Mouse (Mus musculus): ENCODE results near the gene Ankrd61. TPM values are rescaled to one million over a fixed set of nuclear protein-coding genes. Genes with fewer than 3 reads are reported as not detected.
A peak's percentile ranks its signal among the peaks of the same experiment; 100 is the strongest.

Gene Ankrd61
- polyA plus RNA-seq, 2 experiments, result 0.21 to 0.36 TPM

DNA sequence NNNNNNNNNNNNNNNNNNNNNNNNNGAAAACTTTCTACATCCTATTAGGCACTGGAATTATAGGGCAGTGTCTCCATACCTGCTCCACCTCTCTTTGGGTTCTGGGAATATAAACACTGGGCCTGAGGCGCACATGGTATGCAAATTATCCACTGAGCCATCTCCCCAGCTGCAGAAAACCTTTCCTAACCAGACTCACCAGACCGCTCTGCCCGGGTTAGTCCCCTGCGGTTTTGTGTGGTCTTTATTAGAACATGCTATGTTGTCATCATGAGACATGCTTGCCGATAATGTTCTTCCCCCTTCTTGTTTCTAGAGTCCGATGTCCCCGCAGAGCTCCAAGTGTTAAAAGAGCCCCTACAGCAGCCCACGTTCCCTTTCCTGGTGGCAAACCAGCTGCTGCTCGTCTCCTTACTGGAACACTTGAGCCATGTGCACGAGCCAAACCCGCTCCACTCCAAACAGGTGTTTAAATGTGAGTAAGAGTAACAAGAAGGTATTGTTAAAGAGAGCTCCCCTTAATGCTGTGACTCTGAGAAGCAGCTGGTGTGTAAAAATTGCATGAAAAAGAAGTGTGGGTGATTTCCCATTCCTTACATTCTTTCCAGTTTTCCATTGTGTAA, 25.8 kb downstream of the Ankrd61 start:
- 68% methylated on average over 11 of the region's 11 CpGs for WGBS
- no peak for TF ChIP-seq POLR2A (IDR thresholded peaks at IDR 0.05; ENCODE audit: borderline replicate concordance, extremely low read depth, insufficient read depth, insufficient read length)
- Histone ChIP-seq H3K9ac (ENCODE audit: low read depth, low read length, severe bottlenecking) (no peak overlapping the region), H3K4me1 (ENCODE audit: control insufficient read depth, insufficient read depth, low read length) (no peaks in the 10 kb centered on the region), H3K27ac (replicated peaks; ENCODE audit: low read depth, low read length) (no peak overlapping the region), H3K4me3 (replicated peaks; ENCODE audit: low read length) (no peak overlapping the region), H3K9me3 (ENCODE audit: control insufficient read depth, low read length) (no peaks in the 10 kb centered on the region), H3K4me2 (replicated peaks; ENCODE audit: low read depth, low read length, severe bottlenecking) (no peak overlapping the region), H3K27me3 (ENCODE audit: control insufficient read depth, insufficient read depth, low read length) (no peaks in the 10 kb centered on the region), H3K36me3 (ENCODE audit: control insufficient read depth, insufficient read depth, low read length) (peaks cover 35% of the 10 kb centered on the region)
- ATAC-seq (ENCODE audit: low FRiP score, low read depth) (peak; percentile 55), DNase-seq (ENCODE audit: low spot score) (no peak)

Other genes with a start within 250 kb of the Ankrd61 start
- gene Usp42, start 165.4 kb downstream of the Ankrd61 start, polyA plus RNA-seq (2012; rRNA removed), result 16.3 and 18.4 TPM in 2 replicates
- 21.9 and 24.6 TPM in 2 replicates for gene Usp42, start 165.4 kb downstream of the Ankrd61 start, polyA plus RNA-seq (2014; fragmentation: Nextera tagmentation; extraction: Ambion mirVana)
- 24.7 and 25.8 TPM in 2 replicates for gene Eif2ak1, start 79.9 kb downstream of the Ankrd61 start, polyA plus RNA-seq (2012; rRNA removed)
- gene Eif2ak1, start 79.9 kb downstream of the Ankrd61 start, polyA plus RNA-seq (2014; fragmentation: Nextera tagmentation; extraction: Ambion mirVana), result 40.6 and 44.8 TPM in 2 replicates
- 93.0 and 94.1 TPM in 2 replicates for gene Aimp2, start 12.2 kb upstream of the Ankrd61 start, polyA plus RNA-seq (2012; rRNA removed)
- 108 and 109 TPM in 2 replicates for gene Aimp2, start 12.2 kb upstream of the Ankrd61 start, polyA plus RNA-seq (2014; fragmentation: Nextera tagmentation; extraction: Ambion mirVana)
- gene Pms2, start 12.3 kb upstream of the Ankrd61 start, polyA plus RNA-seq (2012; rRNA removed), result 15.3 and 17.5 TPM in 2 replicates
- gene Pms2, start 12.3 kb upstream of the Ankrd61 start, polyA plus RNA-seq (2014; fragmentation: Nextera tagmentation; extraction: Ambion mirVana), result 25.9 and 27.0 TPM in 2 replicates
- 1.6 TPM in 2 replicates for gene Gm42421, start 30.5 kb upstream of the Ankrd61 start, polyA plus RNA-seq (2012; rRNA removed)
- gene Gm42421, start 30.5 kb upstream of the Ankrd61 start, polyA plus RNA-seq (2014; fragmentation: Nextera tagmentation; extraction: Ambion mirVana), result 0.76 and 1.6 TPM in 2 replicates
- 2.6 and 4.4 TPM in 2 replicates for gene Rsph10b, start 35.4 kb upstream of the Ankrd61 start, polyA plus RNA-seq (2012; rRNA removed)
- 2.8 and 3.2 TPM in 2 replicates for gene Rsph10b, start 35.4 kb upstream of the Ankrd61 start, polyA plus RNA-seq (2014; fragmentation: Nextera tagmentation; extraction: Ambion mirVana)
- 39.9 and 48.2 TPM in 2 replicates for gene Ccz1, start 117.2 kb upstream of the Ankrd61 start, polyA plus RNA-seq (2012; rRNA removed)
- 72.7 and 77.1 TPM in 2 replicates for gene Ccz1, start 117.2 kb upstream of the Ankrd61 start, polyA plus RNA-seq (2014; fragmentation: Nextera tagmentation; extraction: Ambion mirVana)
- gene Ocm, start 129.0 kb upstream of the Ankrd61 start, polyA plus RNA-seq (2012; rRNA removed), result not detected in 2 replicates
- not detected in 2 replicates for gene Ocm, start 129.0 kb upstream of the Ankrd61 start, polyA plus RNA-seq (2014; fragmentation: Nextera tagmentation; extraction: Ambion mirVana)
- 8.2 and 10.1 TPM in 2 replicates for gene Lmtk2, start 202.8 kb upstream of the Ankrd61 start, polyA plus RNA-seq (2012; rRNA removed)
- gene Lmtk2, start 202.8 kb upstream of the Ankrd61 start, polyA plus RNA-seq (2014; fragmentation: Nextera tagmentation; extraction: Ambion mirVana), result 3.6 and 4.3 TPM in 2 replicates